Mouse (Mus musculus): ENCODE measurements around the gene Igf1r.
A peak's percentile ranks its signal among the peaks of the same experiment; 100 is the strongest.

The Igf1r gene

DNA sequence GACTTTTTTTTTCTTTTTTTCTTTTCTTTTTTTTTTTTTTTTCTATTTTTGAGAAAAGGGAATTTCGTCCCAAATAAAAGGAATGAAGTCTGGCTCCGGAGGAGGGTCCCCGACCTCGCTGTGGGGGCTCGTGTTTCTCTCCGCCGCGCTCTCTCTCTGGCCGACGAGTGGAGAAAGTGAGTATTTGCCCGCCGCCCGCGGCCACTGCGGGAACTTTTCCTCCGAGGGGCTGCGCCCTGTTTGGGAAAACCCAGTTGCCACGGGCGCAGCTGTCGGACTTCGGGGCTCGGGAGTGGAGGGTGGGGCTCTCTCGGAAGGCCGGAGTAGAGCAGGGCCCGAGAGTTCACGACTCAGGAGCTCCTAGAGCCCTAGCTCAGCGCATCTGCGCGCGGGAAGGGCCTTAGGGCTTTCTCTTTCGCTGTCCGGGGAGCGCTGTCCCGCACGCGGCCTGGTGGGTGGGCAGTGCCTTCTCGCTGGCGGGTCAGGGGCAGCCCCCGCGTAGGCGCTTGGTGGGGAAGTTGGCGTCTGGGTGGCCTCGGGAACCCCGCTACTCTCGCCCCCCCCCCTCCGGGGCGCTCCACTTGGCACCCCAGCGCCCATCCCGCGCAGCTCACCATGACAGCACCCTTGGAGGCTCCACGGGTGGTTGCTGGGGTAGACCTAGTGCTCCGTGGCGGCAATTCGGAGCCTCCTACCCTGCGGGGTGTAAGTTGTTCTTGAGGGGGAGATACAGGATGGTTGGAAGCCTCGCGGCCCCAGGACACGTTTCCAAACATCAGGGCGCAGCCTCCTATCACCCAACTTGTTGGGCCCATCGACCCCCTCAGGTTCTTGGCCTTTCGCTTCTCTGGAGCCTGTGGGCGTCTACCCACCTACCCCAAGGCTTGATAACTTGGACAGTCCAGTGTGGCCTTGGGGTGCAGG lies at the start of gene Igf1r:
Gene Igf1r (plus strand): TSS at position 51 of the 924 bp plus-strand sequence.
- DNase-seq: peak; percentile 96

DNA sequence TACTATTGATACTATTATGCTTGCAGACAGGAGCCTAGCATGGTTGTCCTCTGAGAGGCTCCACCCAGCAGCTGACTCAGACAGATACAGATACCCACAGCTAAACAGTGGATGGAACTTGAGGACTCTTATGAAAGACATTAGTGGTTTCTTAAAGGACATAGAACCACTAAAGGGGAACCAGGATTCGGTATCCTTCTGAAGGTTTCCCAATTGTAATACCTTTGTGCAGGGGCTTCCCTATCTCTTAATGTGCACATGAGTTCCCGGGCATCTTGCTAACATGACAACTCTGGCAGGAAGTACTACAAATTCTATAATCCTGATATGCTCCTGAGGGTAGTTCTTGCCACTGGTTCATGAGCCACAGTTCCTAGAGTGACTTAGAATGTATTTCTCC lies 46.3 kb upstream of the Igf1r start:
- peak; percentile 75 for DNase-seq

DNA sequence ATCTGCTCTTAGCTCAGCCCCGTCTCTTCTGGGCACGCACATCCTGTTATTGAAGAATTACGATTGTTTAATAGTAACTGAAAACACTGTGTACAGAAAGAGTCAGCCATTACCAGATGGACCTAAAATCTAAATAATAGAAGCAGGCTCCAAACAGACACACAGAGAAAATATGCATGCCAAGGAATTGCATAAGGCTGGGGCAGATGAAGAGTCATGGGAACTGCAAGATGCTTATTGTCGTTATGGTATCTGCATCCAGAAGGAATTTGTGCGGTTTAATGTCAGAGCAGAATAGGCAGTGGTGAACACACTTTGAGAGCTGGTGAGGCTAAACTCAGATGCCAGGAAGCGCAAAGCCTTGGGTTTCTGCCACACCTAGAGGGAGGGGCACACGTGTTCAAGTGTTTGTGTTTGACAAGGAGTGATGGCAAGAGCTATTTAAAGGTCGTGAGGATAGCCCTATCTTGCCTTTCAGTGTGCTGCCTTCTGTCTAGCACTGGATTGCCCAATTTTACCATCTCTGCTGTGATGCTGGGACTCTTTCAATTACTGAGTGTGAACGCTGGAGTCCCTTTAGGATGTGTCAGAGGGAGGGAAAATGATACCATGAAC lies 44.7 kb upstream of the Igf1r start:
- DNase-seq: peak; percentile 56

DNA sequence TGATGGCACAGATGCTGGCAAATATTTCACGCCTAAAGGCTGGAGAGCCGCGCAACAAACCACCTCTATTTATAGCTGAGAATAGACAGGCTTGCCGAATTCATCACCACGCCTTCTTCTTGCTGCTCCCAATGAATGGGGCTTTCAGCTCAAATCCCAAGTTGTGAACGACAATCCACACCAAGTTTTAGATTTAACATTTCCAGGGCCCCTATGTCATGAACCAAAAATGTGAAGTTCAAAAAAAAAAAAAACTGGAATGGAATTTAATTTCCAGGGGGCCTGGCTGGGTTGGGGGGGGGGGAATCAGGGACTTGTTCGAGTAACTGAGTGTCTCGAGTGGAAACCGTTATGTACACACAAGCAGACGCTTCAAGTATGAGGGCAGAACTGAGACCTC lies 42.1 kb upstream of the Igf1r start:
- peak; percentile 84 for DNase-seq

DNA sequence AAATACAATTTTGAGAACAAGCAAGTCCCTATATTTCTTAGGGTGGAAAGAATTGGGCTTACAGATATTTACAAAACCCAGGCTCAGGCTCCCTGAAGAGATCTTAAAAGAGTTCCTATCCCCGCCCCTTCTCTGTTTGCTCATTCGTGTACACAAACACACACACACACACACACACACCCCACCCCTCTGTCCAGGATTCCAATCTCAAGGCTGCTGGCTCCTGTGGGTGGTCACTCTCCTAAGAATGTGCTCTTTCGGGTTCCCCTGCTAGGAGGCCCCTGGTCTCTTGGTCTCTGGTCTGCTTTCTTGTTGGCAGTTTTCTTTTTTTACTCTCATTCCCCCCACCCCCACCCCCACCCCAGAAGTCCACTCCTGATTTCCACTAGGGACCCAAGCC lies 41.7 kb upstream of the Igf1r start:
- peak; percentile 86 for DNase-seq

DNA sequence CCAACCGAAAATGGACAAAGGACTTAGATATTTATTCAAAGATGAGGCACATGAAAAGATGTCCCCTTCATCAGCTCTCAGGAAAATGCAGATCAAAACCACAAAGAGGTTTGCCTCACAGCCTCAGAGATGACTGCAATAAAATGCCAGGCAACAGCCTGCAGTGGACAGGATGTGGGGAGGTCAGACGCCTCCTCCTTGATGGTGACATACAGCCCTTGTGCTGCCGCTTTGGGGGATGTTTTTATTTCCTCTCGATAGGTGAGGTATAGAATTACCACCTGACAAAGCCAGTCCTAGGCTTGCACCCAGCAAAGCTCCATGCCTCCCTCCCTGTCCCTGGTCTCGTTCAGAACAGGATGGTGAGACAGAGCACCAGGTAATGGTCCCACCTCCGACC lies 40.8 kb upstream of the Igf1r start:
- DNase-seq: peak; percentile 70

DNA sequence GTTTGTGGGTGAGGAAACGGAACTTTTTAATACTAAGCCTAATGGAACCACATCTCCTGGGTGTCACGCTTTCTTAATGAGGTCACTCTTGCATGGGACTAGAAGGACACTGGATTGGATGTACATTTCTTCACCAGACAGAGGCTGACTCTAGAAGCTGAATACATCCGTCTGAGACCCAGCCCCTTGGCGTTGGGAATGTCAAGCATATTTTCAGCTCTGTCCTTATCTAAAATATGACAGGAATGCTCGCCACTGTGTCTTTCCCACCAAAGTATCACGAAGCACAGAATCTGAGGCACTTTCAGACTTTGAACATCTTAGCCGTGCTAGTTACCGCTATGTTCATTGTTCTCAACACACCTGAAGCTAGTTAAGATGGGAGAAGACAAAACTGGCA lies 35.7 kb upstream of the Igf1r start:
- DNase-seq: peak; percentile 42

DNA sequence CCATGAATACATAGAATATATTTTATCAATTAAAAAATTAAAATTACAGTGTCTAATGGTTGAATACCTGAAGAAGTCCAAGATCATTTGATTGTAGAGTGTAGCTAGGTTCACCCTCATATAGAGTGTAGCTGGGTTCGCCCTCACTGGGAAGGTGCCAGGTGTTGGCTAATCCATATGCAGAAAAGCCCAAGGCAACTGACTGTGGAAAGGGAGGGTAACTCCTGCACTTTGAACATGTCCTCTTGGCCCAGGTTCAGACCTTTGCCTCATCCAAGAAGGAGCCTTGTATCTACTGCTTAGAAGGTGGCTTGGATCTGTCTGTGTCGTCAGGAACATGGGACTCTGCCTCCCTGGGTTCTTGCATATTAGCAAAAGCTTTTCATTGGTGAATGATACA lies 34.9 kb upstream of the Igf1r start:
- peak; percentile 30 for DNase-seq

DNA sequence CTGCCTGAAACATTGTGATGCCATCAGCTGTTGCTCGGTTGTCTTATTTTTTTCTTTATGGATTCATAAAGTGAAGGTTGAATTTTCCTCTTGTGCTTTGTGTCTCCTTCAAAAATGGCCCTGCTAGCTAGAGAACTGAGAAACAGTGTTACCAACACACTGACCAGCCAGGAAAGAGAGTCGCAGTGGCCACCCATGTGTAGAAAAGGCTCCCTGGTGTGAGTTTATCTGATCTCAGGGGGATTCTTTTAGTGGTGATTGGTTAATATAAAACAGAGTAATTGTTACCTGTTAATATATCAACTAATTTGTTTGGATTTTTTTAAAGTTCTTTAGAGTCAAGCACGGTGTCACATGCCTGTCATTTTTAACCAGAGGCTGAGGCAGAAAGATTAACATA lies 33.2 kb upstream of the Igf1r start:
- no peak for DNase-seq

DNA sequence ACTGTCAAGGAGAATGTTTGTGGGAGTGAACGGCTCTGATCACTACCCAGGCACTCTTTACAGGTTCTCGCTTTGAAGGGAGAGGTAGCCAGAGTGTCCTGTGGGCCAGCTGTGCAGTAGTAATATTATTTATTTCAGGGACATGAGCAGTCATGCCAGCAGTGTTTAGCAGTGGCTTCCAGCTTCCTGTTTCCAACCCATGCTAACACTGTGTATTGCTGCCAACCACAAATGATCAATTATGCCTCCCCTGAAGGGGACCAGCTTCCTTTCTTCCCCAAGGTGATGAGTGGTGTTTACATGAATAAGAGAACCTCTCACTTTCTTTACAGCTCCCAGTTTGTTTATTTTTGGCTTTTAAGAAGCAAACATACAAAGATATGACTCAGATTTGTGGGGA lies 28.4 kb upstream of the Igf1r start:
- no peak for DNase-seq

DNA sequence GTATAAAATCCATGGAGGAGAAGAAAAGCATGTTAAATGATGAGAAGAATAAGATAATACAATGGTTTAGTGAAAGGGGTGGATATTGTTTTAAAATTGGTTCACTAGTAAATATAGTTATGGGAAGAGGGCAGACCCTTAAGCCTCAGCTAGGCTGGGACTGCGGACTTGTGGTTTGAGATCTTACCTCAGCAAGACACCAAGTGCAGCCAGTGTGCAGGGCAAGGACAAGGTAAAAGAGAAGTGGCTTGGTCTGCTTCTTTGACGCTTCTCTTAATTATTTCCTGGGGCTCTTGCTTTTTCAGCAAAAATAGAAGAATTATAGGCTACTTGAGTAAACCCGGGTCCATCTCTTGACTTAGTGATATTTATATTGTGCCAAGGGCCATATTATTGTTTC lies 22.5 kb upstream of the Igf1r start:
- DNase-seq: peak; percentile 59

DNA sequence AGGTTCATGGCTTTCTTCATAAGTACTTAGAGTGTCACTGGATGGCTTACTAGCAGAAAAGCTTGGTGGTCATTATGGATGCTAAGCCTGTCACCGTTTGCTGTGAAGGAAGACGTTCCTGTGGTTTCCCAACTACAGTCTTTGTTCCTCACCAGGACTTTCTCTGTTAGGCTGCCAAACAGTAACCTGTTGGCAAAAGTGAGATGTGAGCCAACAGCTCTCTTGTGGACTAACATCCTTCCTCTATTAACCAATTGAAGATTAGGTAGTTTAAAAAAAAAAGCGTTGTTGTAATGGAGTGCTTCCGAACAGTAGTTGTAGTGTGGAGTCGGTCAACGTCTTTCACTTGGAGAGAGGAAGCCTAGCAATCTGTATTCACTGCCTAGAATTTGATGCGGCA lies 15.8 kb upstream of the Igf1r start:
- DNase-seq: no peak

DNA sequence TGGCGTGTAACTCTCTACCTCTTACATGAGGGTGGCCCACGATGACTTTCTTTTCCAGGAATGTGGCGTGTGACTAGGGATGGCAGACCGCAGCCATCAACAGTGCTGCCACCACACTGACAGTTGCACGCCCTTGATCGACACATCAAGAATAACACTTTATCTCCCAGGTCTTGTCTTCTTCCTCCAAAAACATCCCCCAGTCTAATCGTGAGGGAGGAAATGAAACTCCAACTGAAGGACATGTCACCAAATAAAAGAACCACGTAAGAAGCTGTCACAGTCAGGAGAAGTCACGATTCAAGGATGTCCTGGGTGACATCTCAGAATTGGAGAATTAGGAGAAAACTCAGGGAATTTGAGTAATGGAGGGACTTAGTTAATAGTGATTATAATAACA lies 8.8 kb upstream of the Igf1r start:
- DNase-seq: peak; percentile 49

DNA sequence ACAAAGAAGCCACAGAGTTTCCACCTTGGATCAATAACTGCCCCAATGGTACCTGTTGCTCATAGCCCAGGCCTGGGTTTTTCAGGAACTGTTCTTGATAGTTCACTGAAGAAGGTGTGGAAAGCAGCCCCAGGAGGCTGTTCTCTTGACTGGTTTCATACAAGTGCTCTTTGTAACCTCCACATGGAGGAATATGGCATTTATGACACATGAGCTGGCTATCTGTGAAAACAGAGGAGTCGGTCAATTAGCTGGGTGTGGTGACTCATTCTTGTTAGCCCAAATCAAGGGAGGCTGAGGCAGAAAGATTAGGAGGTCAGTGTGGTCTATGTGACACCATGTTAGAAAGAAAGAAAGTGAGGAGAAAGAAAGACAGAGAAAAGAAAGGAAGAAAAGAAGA lies 5.7 kb upstream of the Igf1r start:
- DNase-seq: peak; percentile 35

DNA sequence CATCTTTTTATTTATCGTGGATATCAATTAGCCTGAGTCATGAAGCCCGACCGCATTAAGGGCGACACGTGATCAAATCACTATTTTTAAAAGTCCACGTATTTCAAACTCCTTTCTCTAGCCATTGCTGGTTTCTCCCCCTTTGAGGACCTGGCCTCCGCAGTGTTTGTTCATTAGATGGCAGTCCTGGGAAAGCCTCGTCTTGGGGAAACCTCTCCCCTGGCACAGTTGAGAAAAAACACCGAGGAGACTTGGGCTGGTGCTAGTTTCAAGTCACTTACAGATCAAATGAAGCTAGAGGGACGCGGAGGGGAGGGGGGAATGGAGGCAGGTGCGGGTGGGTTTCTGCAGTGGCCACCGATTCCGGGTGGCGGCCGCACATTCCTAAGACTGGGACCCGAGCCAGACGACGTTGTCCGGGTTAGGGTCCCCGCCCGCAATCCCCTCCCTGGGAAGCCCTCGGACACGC lies 2.2 kb upstream of the Igf1r start:
- no peak for DNase-seq

DNA sequence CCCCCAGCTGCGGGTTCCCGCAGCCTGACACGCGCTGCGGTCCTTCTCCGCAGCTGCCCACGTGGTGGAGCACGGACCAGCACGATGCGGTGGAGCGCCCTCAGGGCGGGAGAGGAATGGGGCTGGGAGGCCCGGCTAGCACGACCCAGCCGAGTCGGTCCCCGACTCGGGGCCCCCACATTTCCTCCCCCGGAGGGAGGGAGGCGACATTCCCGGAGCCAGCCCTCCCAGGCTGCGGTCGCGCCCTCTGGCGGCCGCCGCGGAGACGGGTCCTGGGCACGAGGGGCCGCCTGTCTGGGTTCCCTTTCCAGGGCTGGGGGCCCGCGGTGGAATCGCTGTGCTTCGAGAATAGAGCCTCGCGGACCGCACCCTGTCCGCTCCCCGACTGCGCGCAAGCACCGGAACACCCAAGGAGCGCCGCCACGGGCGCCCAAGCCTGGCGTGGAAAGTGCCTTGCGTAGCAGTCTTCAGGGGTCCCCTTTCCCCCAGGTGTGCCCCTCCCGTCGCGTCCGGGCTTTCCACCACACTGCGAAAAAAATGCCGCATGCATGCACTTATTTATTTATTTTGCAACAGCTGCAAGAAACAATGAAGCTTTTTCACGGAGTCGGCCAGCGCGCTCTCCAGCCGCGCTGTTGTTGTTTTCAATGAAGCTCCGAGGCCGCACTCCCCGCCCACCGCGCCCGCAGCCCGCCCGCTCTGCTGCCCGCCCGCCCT lies 1.7 kb upstream of the Igf1r start:
- DNase-seq: peak; percentile 98

DNA sequence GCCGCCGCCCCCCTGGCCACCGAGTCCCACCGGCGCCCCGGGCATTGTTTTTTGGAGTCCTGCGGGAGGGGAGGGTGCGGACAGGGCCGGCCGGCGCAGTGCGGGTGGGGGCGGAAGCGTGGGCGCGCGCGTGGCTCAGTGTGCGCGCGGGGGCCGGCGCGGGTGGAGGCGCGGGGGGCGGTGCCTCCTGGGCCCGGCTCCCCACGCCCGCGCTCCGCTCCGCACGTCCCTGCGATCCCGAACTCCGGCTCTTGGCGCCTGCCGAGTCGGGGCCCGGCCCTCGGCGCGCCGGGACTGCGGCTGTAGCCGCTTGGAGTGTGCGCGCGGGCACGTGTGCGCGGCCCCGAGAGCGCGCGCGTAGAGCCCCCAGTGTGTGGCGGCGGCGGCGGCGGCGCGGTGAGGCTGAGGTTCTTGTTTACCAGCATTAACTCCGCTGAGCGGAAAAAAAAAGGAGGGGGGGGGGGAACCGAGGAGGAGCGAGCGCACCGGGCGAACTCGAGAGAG lies 1.0 kb upstream of the Igf1r start:
- peak; percentile 100 for DNase-seq

DNA sequence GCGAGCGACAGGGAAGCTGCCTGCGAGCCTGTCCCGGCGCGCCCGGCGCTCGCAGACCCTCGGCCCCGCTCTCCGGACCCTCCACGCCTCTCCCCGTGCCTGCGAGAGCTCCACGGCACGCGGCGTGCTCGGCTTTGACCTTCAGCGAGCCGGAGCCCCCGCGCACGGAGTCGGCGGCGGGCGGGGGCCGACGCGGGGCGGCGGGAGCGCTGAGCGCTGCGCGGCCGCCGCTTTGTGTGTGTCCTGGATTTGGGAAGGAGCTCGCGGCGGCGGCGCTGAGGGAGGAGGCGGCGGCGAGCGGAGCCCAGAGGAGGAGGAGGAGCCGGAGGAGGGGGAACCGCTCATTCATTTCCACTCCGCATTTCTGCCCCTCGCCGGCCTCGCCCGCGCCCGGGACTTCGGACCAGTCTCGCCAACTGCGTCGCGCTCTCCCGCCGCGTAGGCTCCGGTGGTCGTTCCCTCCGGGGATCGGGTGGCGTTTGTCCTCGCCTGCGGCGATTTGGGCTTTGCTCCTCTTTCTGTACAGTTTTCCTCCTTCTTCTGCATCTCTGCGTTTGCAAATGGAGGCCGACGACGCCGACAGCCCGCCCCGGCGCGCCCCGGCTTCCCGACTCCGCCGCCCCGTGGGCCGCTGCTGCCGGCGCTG lies 468 bp upstream of the Igf1r start:
- DNase-seq: peak; percentile 98

DNA sequence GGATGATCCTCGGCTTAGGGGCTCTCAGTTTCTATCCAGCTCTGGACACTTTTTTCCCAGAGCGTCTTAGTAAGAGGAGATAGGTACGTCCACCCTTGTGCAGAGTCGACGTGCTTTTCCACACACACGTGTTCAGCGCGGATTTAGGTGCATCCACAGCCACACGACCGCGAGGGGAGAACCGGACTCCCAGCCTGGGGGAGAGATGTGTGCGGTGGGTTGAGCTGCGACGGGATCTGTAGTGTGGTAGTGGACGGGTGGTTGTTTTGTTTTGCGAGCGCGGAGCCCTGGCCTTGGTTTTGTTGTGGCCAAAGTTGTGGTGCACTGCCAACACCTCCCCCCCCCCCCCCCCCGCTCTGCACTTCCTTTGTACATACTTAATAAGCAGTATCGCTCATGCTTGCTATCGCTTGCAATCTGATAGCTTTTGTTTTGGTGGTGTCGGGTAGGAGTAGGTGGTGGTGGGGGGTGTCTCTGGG lies 1.2 kb downstream of the Igf1r start:
- peak; percentile 94 for DNase-seq

DNA sequence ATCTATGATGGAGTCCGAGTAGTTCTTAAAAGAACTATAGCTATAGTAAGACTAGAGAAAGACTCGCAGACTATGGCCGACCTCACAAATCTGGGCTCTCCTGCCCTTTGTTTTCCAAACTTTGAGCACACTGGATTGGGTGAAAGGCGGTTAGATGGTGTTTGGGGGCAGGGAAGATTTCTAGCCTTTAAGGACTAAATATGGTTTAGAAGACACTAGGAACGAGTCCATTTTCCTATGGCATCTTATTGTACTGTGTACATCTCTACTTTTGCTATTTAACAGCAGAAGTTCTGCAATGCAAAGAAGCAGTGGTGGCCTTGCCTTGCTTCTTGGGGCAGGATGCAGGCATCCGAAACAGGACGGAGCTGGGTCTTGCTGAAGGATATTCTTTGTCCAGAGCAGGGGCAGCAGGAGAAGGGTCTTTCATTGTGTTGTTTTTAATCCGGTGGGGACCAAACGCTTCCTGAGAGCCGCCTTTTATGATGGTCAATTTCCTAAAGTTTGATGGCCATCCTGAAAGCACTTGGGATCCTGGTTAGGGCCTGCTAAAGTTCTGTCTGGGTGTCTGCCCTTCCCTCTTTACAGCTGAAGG lies 2.1 kb downstream of the Igf1r start:
- peak; percentile 77 for DNase-seq

DNA sequence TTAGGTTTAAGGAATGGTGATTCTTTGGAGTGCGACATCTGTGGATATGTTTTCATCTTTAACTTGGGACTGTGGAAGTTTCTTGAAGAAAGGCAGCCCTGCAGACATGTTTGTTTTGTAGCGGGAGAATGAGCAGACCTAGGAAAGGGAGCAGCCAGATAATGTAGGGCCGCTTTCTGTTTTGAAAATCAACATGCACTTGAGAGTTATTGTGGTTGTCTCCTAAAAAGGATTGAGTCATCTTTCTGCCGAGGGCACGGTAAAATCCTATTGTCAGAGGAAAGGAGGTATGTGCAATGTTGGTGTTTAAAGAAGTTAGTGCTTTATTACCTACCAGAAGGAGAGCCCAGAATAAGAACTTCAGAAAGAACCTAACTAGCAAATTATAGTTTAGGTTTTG lies 2.6 kb downstream of the Igf1r start:
- DNase-seq: no peak

DNA sequence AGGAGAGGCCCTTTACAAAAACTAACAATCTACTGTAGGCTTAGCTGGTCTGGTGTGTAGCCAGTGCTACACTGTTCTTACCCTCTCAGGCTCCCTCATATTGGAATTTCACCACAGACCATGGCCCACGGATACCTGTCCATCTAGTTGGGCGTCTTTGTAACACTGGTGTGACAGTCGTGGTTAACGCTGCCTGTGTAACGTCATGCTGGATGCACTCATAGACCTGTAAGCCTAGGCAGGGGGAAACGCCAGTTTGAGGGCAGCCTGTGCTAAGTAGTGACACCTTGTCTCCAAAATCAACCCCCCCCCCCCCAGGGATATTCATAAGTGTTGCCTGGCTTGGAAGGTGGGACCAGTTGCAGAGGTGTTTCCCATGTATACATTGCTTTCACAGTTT lies 4.7 kb downstream of the Igf1r start:
- no peak for DNase-seq
